Comparison of ENCODE assay signal across 8 mouse cellular contexts in genomic region chr11:54111976-54112741, GRCm38 (mm10). TPM values are rescaled to one million over a fixed set of nuclear protein-coding genes. Genes with fewer than 3 reads are reported as not detected.
DNase-seq lines count a peak whose midpoint lies in the region; ATAC-seq lines count a peak whose summit lies in the region.

No protein-coding gene starts in this region.

- DNase-seq in layer of hippocampus, adult 11-12 months (ENCODE audit: low spot score), result peak; percentile 38
- DNase-seq in layer of hippocampus, postnatal 25 days (ENCODE audit: extremely low spot score in 1 of 2, low spot score in 1 of 2), result no peak
- peak; percentile 85 to 89 for DNase-seq in cerebellum, postnatal 36 days
- peak; percentile 90 for DNase-seq in kidney, adult 8-10 months
- DNase-seq in skeletal muscle tissue, adult 2 months (ENCODE audit: low read depth, low spot score), result peak; percentile 71
- DNase-seq in spleen, postnatal 36 days (ENCODE audit: low spot score in 2 of 2), result no peak

- H3K4me2 ChIP-seq in heart, embryonic 11.5 days, result peak overlapping the region; percentile 53
- H3K4me2 ChIP-seq in lung, embryonic 16.5 days (ENCODE audit: low read depth, low read length), result peak overlapping the region; percentile 51

- peak overlapping the region; percentile 68 for H3K27ac ChIP-seq in heart, embryonic 11.5 days (ENCODE audit: low read depth, low read length)
- H3K27ac ChIP-seq in lung, embryonic 16.5 days (ENCODE audit: low read length), result peak overlapping the region; percentile 87

- no peak for ATAC-seq in heart, embryonic 11.5 days (replicated peaks; ENCODE audit: insufficient number of reproducible peaks, low FRiP score, low TSS enrichment)
- ATAC-seq in lung, embryonic 16.5 days (ENCODE audit: low read depth), result no peak

- H3K9me3 ChIP-seq in heart, embryonic 11.5 days (replicated peaks; ENCODE audit: control insufficient read depth, low read length), result no peaks in the 10 kb centered on the region
- no peaks in the 10 kb centered on the region for H3K9me3 ChIP-seq in lung, embryonic 16.5 days (ENCODE audit: control insufficient read depth, low read length)

- H3K4me1 ChIP-seq in heart, embryonic 11.5 days (ENCODE audit: control insufficient read depth, insufficient read depth, low read length), result peaks cover 53% of the 10 kb centered on the region
- H3K4me1 ChIP-seq in lung, embryonic 16.5 days (replicated peaks; ENCODE audit: control insufficient read depth, insufficient read depth, low read length), result peaks cover 23% of the 10 kb centered on the region

- H3K9ac ChIP-seq in heart, embryonic 11.5 days (ENCODE audit: low read depth, low read length), result peak overlapping the region; percentile 29; the same call in 1 of the 2 replicates
- H3K9ac ChIP-seq in lung, embryonic 16.5 days (ENCODE audit: low read length), result peak overlapping the region; percentile 56

- no peak overlapping the region for H3K4me3 ChIP-seq in heart, embryonic 11.5 days (ENCODE audit: low read depth, low read length)
- no peak overlapping the region for H3K4me3 ChIP-seq in lung, embryonic 16.5 days (ENCODE audit: low read length)

- H3K27me3 ChIP-seq in heart, embryonic 11.5 days (ENCODE audit: control insufficient read depth, insufficient read depth, low read length), result no peaks in the 10 kb centered on the region
- H3K27me3 ChIP-seq in lung, embryonic 16.5 days (ENCODE audit: control insufficient read depth, insufficient read depth, low read depth, low read length), result no peaks in the 10 kb centered on the region

- H3K36me3 ChIP-seq in heart, embryonic 11.5 days (ENCODE audit: control insufficient read depth, insufficient read depth, low read length), result no peaks in the 10 kb centered on the region
- no peaks in the 10 kb centered on the region for H3K36me3 ChIP-seq in lung, embryonic 16.5 days (ENCODE audit: control insufficient read depth, insufficient read depth, low read length)

- 69% methylated on average over 21 of the region's 21 CpGs for WGBS in heart, embryonic 11.5 days (ENCODE audit: insufficient replicate concordance)
- WGBS in lung, embryonic 16.5 days, result 60% methylated on average over 21 of the region's 21 CpGs

RNA-seq across cellular contexts. Expression of gene P4ha2, which starts 12.3 kb away (rescaled TPM):
- 10 to 100 TPM; 15.2 to 22.4 TPM for total RNA-seq in layer of hippocampus, postnatal 25 days (2021)
- polyA plus RNA-seq in heart, embryonic 11.5 days (2014; fragmentation: Nextera tagmentation; extraction: Ambion mirVana), result 51.6 and 61.3 TPM in 2 replicates
- polyA plus RNA-seq in lung, embryonic 16.5 days (2015; fragmentation: Nextera tagmentation; extraction: Ambion mirVana), result 41.4 and 47.4 TPM in 2 replicates

RNA-seq across cellular contexts. Expression of gene Pdlim4, which starts 43.3 kb away (rescaled TPM):
- 10 to 100 TPM; 15.7 TPM for total RNA-seq in layer of hippocampus, postnatal 25 days (2021)
- 8.6 and 12.0 TPM in 2 replicates for polyA plus RNA-seq in heart, embryonic 11.5 days (2014; fragmentation: Nextera tagmentation; extraction: Ambion mirVana)
- 12.6 and 15.6 TPM in 2 replicates for polyA plus RNA-seq in lung, embryonic 16.5 days (2015; fragmentation: Nextera tagmentation; extraction: Ambion mirVana)

Comparison
In these comparisons a context has a peak if more than half of its experiments do, and no peak if none do; other contexts are left out.
1. DNase-seq: peak in layer of hippocampus, adult 11-12 months (single experiment), cerebellum, postnatal 36 days (2 of 2), kidney, adult 8-10 months (2 of 2) and skeletal muscle tissue, adult 2 months (single experiment); none in layer of hippocampus, postnatal 25 days (0 of 2) and spleen, postnatal 36 days (0 of 2).